Mouse (Mus musculus): ENCODE results near the gene Ttc39b. TPM values are rescaled to one million over a fixed set of nuclear protein-coding genes. Genes with fewer than 3 reads are reported as not detected.

Ttc39b gene
- polyA plus RNA-seq, 1 experiment from 2014 or later, result 13.7 TPM

DNA sequence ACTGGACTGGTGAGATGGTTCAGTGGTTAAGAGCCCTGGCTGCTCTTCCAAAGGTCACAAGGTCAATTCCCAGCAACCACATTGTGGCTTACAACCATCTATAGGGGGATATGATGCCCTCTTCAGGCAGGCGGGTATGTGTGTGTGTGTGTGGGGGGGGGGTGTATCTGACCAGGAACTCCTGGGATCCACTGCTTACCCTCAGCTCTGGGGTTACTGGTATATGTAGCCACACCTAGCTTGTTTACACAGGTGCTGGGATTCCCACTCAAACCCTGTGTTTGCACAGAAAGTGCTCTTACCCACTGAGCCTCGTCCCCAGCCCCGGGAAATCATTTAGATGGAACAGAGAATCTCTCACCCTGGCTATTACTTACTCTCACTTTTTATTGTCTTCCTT lies 13.7 kb upstream of the Ttc39b start:
- 79% methylated on average over 3 of the region's 3 CpGs for WGBS

DNA sequence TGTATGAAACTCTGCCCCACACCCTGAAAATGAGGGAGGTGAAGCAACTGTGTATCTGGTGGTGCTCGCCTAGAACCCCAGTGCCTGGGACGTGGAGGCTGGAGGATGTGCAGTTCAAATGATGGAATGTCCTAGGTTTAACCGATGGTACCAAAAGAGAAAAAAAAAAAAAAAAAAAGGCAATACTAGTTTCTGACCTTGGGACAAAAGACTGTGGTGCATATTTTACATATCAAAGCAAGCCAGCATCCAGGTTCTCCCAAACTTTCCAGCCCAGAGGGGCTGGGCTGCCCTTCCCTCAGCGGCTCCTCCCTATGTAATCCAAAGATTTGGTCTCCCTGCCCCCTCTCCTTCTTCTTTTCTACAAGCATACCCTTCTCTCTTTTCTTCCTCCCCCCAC lies 6.3 kb upstream of the Ttc39b start:
- Histone ChIP-seq H3K4me1 (no peaks in the 10 kb centered on the region), H3K27ac (replicated peaks) (no peak overlapping the region), H3K36me3 (no peaks in the 10 kb centered on the region), H3K27me3 (no peaks in the 10 kb centered on the region), H3K4me2 (replicated peaks) (no peak overlapping the region), H3K4me3 (no peak overlapping the region), H3K9me3 (no peaks in the 10 kb centered on the region), H3K9ac (replicated peaks) (no peak overlapping the region)
- no peak for ATAC-seq (replicated peaks)
- 90% methylated on average over 4 of the region's 4 CpGs for WGBS

More for the DNA sequence above, 13.7 kb upstream of the Ttc39b start:
- Histone ChIP-seq H3K4me3 (no peak overlapping the region), H3K4me2 (replicated peaks) (no peak overlapping the region), H3K9me3 (no peaks in the 10 kb centered on the region), H3K36me3 (no peaks in the 10 kb centered on the region), H3K4me1 (no peaks in the 10 kb centered on the region), H3K27ac (replicated peaks) (no peak overlapping the region), H3K27me3 (no peaks in the 10 kb centered on the region), H3K9ac (replicated peaks) (no peak overlapping the region)
- no peak for ATAC-seq (replicated peaks)

DNA sequence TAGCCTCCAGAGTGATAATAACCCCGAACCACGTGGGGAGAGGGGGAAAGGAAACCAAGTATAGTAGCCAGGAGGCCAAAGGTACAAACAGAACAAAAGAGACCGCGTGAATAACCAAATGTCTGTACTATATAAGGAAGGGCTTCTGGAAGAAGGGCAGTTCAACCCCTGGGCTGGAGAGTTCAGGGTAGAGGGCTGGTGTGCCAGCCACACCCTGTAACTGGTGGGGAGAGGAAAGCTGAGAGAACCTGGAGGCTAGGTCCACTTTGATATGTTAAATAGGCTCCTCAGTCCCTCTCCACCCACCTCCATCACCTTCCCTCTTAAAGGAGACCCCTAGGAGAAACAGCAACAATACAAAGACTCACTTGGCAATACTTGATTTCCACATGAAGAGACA lies 5.6 kb upstream of the Ttc39b start:
- H3K4me3 ChIP-seq, result no peak overlapping the region
- 63% methylated on average over 4 of the region's 4 CpGs for WGBS
- H3K36me3 ChIP-seq, result no peaks in the 10 kb centered on the region
- no peaks in the 10 kb centered on the region for H3K27me3 ChIP-seq
- H3K27ac ChIP-seq (replicated peaks), result no peak overlapping the region
- no peak overlapping the region for H3K9ac ChIP-seq (replicated peaks)
- no peaks in the 10 kb centered on the region for H3K4me1 ChIP-seq
- H3K9me3 ChIP-seq, result no peaks in the 10 kb centered on the region
- H3K4me2 ChIP-seq (replicated peaks), result no peak overlapping the region
- no peak for ATAC-seq (replicated peaks)

DNA sequence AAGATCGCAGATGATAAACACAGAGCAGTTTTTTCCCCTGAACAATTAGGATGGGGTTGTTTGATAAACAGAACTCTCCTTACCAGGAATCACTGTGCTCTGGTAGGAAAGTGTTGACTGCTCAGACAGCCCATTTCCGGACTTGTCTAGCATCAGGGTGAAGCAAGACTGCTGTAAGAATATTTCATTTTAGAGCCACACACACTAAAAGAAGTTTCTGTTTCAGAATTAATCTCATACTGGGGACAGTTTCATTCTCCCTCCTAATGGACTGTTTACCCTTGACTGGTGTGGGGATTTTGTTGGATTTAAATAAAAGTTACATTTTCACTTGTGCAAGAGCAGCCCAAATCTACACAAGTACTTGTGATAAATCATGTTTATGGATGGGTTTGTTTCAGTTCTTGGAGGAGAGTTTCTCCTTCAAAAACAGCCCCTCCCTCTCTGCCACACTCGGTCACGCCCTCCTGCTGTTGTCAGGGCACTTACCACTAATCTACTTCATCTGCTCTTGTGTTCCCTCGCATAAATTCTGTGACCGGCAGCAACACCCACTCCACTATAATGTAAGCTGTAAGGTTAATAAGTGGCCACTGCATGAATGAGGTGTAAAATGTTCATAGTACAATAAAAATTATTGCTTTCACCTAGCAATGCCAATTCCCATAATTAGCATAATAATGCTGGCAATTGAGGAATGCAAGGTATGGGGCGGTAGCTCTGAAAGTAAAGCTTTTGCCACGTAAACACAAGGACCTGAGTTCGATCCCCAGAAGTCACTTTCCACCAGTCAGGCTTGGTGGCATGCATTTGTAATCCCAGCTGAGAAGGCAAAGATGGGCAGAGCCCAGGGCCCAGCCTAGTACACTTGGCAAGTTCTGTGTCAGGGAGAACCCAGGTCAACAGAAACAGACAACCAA lies 4.2 kb upstream of the Ttc39b start:
- Histone ChIP-seq H3K9me3 (no peaks in the 10 kb centered on the region), H3K27ac (replicated peaks) (no peak overlapping the region), H3K9ac (replicated peaks) (no peak overlapping the region), H3K36me3 (no peaks in the 10 kb centered on the region), H3K4me3 (no peak overlapping the region), H3K4me2 (replicated peaks) (no peak overlapping the region), H3K4me1 (peaks cover 7% of the 10 kb centered on the region), H3K27me3 (no peaks in the 10 kb centered on the region)
- WGBS, result 42% methylated on average over 9 of the region's 9 CpGs
- no peak for ATAC-seq (replicated peaks)

DNA sequence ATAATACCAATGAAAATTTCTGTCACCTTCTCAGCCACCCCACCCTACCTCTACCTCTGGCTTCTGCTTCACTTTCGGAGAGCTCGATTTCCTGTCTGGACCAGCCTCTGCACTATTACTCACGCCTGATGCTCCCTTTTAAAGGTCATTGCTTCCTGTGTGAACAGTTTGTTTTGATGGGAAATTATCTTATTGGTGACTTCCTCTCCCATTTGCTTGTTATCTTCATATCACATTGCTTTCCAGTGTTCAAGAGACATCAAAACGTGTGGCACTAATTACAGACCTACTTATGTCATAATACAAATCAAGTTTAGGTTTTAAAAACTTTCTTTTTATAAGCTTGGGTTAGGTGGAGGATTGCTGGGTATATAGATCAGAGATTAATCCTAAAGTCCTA lies 3.5 kb upstream of the Ttc39b start:
- Histone ChIP-seq H3K9me3 (no peaks in the 10 kb centered on the region), H3K4me2 (replicated peaks) (no peak overlapping the region), H3K9ac (replicated peaks) (no peak overlapping the region), H3K27me3 (no peaks in the 10 kb centered on the region), H3K4me3 (no peak overlapping the region), H3K36me3 (no peaks in the 10 kb centered on the region), H3K27ac (replicated peaks) (no peak overlapping the region), H3K4me1 (peaks cover 12% of the 10 kb centered on the region)
- ATAC-seq (replicated peaks), result no peak
- WGBS, result 77% methylated on average over 4 of the region's 4 CpGs

DNA sequence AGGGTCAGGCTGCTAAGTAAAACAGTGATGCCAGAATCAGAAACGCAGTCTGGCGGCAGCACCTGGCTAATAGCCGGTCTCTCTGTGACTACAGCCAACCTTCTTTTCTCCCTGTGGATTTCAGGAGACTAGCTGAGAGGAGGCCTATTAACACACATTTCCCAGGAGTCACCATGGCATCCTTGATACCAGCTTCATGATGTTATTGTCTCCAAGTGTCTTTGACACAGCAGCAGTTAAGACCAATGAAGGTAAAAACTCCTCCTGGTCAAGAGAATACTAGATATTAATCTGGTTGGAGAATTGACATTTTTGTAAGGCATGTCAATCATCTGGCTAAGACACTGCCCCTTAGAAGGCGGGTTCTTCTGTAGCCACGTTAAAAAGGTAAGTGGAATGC lies 1.3 kb upstream of the Ttc39b start:
- H3K27ac ChIP-seq (replicated peaks), result no peak overlapping the region
- H3K4me1 ChIP-seq, result peaks cover 12% of the 10 kb centered on the region
- ATAC-seq (replicated peaks), result no peak
- 59% methylated on average over 5 of the region's 5 CpGs for WGBS
- no peak overlapping the region for H3K4me2 ChIP-seq (replicated peaks)
- H3K9me3 ChIP-seq, result no peaks in the 10 kb centered on the region
- H3K9ac ChIP-seq (replicated peaks), result no peak overlapping the region
- H3K27me3 ChIP-seq, result no peaks in the 10 kb centered on the region
- H3K4me3 ChIP-seq, result no peak overlapping the region
- no peaks in the 10 kb centered on the region for H3K36me3 ChIP-seq

DNA sequence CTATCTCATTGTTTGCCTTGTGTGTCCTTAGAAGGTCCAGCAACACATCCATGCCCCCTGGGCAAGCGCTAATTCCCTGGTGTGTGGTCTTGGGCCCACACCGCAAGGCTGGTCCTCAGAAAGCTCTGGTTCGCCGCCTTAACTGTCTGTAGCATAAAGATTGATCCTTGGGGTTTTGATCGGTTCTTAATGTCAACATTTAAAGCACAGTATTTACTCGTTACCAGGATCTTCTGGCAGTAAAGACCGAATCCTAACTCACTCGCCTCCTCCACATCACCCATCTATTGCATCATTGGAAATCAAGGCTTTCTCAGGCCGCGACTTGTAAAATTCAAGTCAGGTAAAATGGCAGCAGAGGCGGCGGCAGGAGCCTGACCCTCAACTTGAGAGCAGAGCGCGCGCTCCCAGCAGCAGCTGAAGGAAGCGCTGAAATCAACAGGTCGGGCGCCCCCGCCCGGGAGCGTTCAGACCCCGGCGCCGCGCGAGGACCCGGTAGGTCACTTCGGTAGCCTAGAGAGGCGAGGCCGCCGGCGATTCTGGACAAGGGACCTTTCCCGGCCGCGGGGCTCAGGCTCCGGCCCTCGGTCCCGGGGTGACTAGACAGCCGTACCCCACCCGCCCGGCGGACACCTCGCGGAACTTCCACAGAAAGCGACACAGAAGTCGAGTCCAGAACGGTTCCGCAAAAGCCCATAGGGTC lies 703 bp downstream of the Ttc39b start:
- Histone ChIP-seq H3K27me3 (no peaks in the 10 kb centered on the region), H3K9me3 (no peaks in the 10 kb centered on the region), H3K4me1 (peaks cover 12% of the 10 kb centered on the region), H3K9ac (replicated peaks) (peak overlapping the region; percentile 52), H3K27ac (replicated peaks) (peak overlapping the region; percentile 7; the same call in 1 of the 2 replicates), H3K4me3 (peak overlapping the region; percentile 70), H3K4me2 (replicated peaks) (peak overlapping the region; percentile 100), H3K36me3 (no peaks in the 10 kb centered on the region)
- WGBS, result 2% methylated on average over 48 of the region's 48 CpGs
- peak; percentile 55 for ATAC-seq (replicated peaks)

DNA sequence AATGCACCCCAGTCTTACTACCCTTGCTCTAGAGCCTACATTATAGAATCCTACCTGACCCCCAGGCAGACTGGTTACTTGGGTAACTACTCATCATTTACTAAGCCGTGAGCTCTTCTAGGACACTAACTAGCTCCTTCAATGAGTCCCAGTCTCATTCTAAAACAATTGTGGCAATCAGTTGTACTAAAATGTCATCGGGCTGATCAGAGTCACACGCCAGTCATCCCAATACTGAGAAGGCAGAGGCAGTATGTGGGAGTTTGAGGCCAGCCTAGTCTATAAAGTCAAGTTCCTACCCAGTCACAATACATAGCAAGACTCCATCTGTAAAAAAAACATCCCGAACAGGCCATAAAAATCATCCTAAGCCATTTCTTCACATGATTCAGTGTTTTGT lies 4.3 kb downstream of the Ttc39b start:
- no peak for ATAC-seq (replicated peaks)
- Histone ChIP-seq H3K27me3 (no peaks in the 10 kb centered on the region), H3K27ac (replicated peaks) (no peak overlapping the region), H3K4me2 (replicated peaks) (no peak overlapping the region), H3K9me3 (no peaks in the 10 kb centered on the region), H3K36me3 (no peaks in the 10 kb centered on the region), H3K9ac (replicated peaks) (no peak overlapping the region), H3K4me1 (peaks cover 20% of the 10 kb centered on the region), H3K4me3 (no peak overlapping the region)
- 90% methylated on average over 4 of the region's 4 CpGs for WGBS

DNA sequence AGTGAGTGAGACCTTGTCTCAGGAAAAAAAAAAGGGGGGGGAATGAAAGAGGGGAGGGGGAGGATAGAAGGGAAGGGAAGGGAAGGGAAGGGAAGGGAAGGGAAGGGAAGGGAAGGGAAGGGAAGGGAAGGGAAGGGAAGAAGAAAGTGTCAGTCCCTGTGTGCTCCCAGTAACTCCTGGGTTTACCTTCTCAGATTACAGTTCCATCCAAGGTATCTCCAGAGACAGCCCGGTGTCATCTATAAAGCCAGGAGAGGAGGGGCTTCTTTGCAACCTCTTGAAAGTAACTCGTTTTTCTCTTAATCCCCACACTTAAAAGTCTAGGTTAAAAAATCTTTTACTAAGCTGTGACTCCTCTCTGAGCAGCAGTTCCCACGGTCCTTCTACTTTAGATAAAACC lies 5.3 kb downstream of the Ttc39b start:
- no peaks in the 10 kb centered on the region for H3K9me3 ChIP-seq
- no peaks in the 10 kb centered on the region for H3K36me3 ChIP-seq
- no peak overlapping the region for H3K9ac ChIP-seq (replicated peaks)
- no peaks in the 10 kb centered on the region for H3K27me3 ChIP-seq
- no peak overlapping the region for H3K4me3 ChIP-seq
- H3K4me1 ChIP-seq, result peaks cover 17% of the 10 kb centered on the region
- H3K4me2 ChIP-seq (replicated peaks), result no peak overlapping the region
- WGBS, result 41% methylated on average over 3 of the region's 3 CpGs
- H3K27ac ChIP-seq (replicated peaks), result no peak overlapping the region
- ATAC-seq (replicated peaks), result no peak

DNA sequence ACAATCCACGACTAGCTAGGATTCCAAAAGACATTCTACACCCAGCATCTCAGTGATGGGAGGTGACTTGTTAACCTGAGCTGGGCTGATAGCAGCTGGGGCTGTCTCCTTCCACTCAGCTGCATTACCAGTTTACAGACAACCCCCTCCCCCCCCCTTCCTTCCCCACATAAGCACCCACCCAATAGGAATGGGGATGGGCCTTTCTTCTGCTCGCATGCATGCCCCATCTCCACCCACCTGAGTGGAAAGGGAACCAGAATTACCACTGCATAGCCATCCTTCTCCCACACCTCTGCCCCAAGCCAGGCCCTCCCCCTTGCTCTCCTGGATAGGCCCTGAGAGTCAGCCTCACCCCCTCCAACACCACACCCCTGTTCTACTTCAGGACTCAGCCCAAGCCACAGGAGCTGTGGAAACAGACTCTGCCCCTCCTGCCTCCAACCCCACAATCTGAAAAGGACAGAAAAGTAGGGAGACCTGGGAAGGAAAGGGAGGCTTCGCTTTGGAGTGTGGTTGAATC lies 6.2 kb downstream of the Ttc39b start:
- Histone ChIP-seq H3K9me3 (no peaks in the 10 kb centered on the region), H3K9ac (replicated peaks) (no peak overlapping the region), H3K27ac (replicated peaks) (no peak overlapping the region), H3K4me1 (peaks cover 9% of the 10 kb centered on the region), H3K4me2 (replicated peaks) (no peak overlapping the region), H3K27me3 (no peaks in the 10 kb centered on the region), H3K4me3 (no peak overlapping the region), H3K36me3 (no peaks in the 10 kb centered on the region)
- no peak for ATAC-seq (replicated peaks)
- 88% methylated on average over 3 of the region's 3 CpGs for WGBS

DNA sequence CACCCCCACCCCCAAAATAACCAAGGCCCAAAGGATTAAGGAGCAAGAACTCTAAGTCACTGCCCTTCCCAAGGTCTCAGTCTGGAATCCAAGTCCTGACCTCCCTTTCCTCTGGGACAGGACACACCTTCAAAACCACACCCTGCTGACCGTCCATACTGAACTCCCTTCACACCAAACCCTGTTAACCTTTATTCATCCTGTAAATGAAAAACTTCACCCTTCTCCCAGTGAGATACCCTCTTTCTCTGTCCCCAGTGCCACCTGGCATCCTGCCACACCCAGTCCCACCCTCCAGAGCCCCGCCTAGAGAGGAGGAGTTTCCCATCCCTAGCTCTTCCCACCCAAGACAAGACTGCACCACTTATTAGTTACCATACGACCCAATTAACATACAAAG lies 7.3 kb downstream of the Ttc39b start:
- Histone ChIP-seq H3K36me3 (no peaks in the 10 kb centered on the region), H3K27ac (replicated peaks) (no peak overlapping the region), H3K4me2 (replicated peaks) (no peak overlapping the region), H3K9me3 (no peaks in the 10 kb centered on the region), H3K9ac (replicated peaks) (no peak overlapping the region), H3K4me3 (no peak overlapping the region), H3K4me1 (peaks cover 8% of the 10 kb centered on the region; the same call in 1 of the 2 replicates), H3K27me3 (no peaks in the 10 kb centered on the region)
- 78% methylated on average over 3 of the region's 3 CpGs for WGBS
- ATAC-seq (replicated peaks), result no peak

DNA sequence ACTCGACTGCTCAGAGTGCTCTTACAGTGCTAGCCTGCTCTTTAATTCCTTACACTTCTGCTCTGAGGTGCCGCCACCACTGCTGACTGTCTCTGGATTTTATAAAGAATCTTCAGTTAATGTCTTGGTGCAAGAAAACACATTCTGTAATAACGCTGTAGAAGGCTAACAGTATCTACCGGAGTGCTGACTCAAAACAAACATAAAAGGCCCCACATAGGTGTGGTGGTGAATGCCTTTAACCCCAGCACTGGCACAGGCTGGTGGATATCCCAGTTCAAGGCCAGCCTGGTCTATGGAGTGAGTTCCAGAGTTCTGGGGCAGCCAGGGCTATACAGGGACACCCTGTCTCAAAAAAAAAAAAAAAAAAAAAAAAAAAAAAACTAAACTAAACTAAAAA lies 8.1 kb downstream of the Ttc39b start:
- no peak for ATAC-seq (replicated peaks)
- H3K27me3 ChIP-seq, result no peaks in the 10 kb centered on the region
- H3K36me3 ChIP-seq, result no peaks in the 10 kb centered on the region
- H3K9me3 ChIP-seq, result no peaks in the 10 kb centered on the region
- 81% methylated on average over 4 of the region's 4 CpGs for WGBS
- H3K4me3 ChIP-seq, result no peak overlapping the region
- H3K27ac ChIP-seq (replicated peaks), result no peak overlapping the region
- peaks cover 8% of the 10 kb centered on the region; the same call in 1 of the 2 replicates for H3K4me1 ChIP-seq
- no peak overlapping the region for H3K9ac ChIP-seq (replicated peaks)
- H3K4me2 ChIP-seq (replicated peaks), result no peak overlapping the region
